Mouse (Mus musculus) bone marrow, adult 2 months (tissue): Measurements from ENCODE around the gene Gm13289.
"Not testable (repeated sequence)": the region's sequence is repeated elsewhere in the genome, so short reads cannot be mapped to it uniquely, and the experiment has no call there.

Experiments
- CTCF ChIP-seq: fragments of 200-500 bp; IDR thresholded peaks from 2 replicates; pipeline ENCODE4 v1.5.1; 2011; ENCODE audit warnings: low read length, control low read depth; ENCODE audit not compliant: control insufficient read depth, insufficient read depth
- POLR2A ChIP-seq: fragments of 200-500 bp; IDR thresholded peaks from 2 replicates; pipeline ENCODE4 v1.6.1; 2011; ENCODE audit warnings: low read depth, mild to moderate bottlenecking, control low read depth, low read length, borderline replicate concordance; ENCODE audit not compliant: control insufficient read depth

DNA sequence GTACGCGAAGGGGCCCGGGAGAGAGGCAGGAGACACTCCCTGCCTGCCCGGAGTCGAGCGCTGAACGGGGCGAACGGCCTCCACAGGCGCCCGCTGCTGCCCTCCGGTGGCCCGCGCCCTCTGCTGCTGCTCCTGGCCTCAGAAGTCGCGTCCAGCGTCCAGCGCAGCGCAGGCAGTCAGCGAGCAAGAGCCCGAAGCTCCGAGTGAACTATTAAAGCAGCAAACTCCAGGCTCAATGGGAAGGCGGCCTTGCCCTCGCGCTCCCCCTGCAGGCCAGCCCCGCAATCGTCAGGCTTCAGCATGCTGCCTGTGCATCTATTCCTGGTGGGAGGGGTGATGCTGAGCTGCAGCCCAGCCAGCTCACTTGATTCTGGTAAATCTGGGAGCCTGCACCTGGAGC is 8.7 kb downstream of the Gm13289 start, which contains the start of gene Gm13276:
- not testable (repeated sequence) for TF ChIP-seq CTCF, POLR2A
